Mouse (Mus musculus) ES-Bruce4 (cell line): ENCODE results near the gene Cog2.

ENCODE experiments used
- CTCF ChIP-seq: IDR thresholded peaks from one replicate; pipeline ENCODE4 v1.8.1; 2011; ENCODE audit warnings: low read depth, low read length
- EP300 ChIP-seq: IDR thresholded peaks from 2 replicates; pipeline ENCODE4 v1.6.1; 2011; ENCODE audit warnings: low read depth, low read length; ENCODE audit not compliant: insufficient read depth

- TF ChIP-seq EP300 (no peak), CTCF (no peak)
Measured at GRCm38 (mm10) chr8:124499938-124500239, 20.7 kb upstream of the Cog2 start.
